Mouse (Mus musculus) hindbrain, embryonic 15.5 days (tissue): ENCODE measurements at regions not wholly inside any gene's neighbourhood (a gene's known extent, or its start where the extent isn't known, plus 50 kb on each side); places are given as distances from the start of the nearest gene placed in this dataset.

Source experiments
- ATAC-seq: fragments of 200-750 bp; cut with Nextera tagmentation; 2 replicates; pipeline ENCODE4 v1.8.0; 2017; ENCODE audit warnings: low read depth, moderate number of reproducible peaks, moderate TSS enrichment; ENCODE audit not compliant: low FRiP score
- H3K27ac ChIP-seq: fragments of 300-500 bp; sonication (generic); replicated peaks from 2 replicates; pipeline ENCODE4 v1.5.1; 2015; ENCODE audit warnings: mild to moderate bottlenecking, inconsistent platforms
- H3K27me3 ChIP-seq: fragments of 300-500 bp; sonication (generic); 2 replicates; pipeline ENCODE4 v1.6.1; 2015; ENCODE audit warnings: control low read depth, inconsistent platforms
- H3K36me3 ChIP-seq: fragments of 300-500 bp; sonication (generic); 2 replicates; pipeline ENCODE4 v1.6.1; 2015; ENCODE audit warnings: control low read depth, inconsistent platforms
- H3K4me1 ChIP-seq: fragments of 300-500 bp; sonication (generic); replicated peaks from 2 replicates; pipeline ENCODE4 v1.6.1; 2015; ENCODE audit warnings: control low read depth, inconsistent platforms
- H3K4me2 ChIP-seq: fragments of 300-500 bp; sonication (generic); 2 replicates; pipeline ENCODE4 v1.6.1; 2015; ENCODE audit warnings: moderate library complexity, mild to moderate bottlenecking, inconsistent platforms
- H3K4me3 ChIP-seq: fragments of 300-500 bp; sonication (generic); 2 replicates; pipeline ENCODE4 v1.5.1; 2015; ENCODE audit warnings: mild to moderate bottlenecking, inconsistent platforms
- H3K9ac ChIP-seq: fragments of 300-500 bp; sonication (generic); 2 replicates; pipeline ENCODE4 v1.6.1; 2015; ENCODE audit warnings: inconsistent platforms
- H3K9me3 ChIP-seq: fragments of 300-500 bp; sonication (generic); 2 replicates; pipeline ENCODE4 v1.6.1; 2016; ENCODE audit warnings: control low read depth, inconsistent platforms
- WGBS: fragments of 180-500 bp; shearing (Covaris S2); methylation state at CpG from one replicate; pipeline ENCODE4 v1.1.7; 2015; 5-methylcytosine and 5-hydroxymethylcytosine counted together

DNA sequence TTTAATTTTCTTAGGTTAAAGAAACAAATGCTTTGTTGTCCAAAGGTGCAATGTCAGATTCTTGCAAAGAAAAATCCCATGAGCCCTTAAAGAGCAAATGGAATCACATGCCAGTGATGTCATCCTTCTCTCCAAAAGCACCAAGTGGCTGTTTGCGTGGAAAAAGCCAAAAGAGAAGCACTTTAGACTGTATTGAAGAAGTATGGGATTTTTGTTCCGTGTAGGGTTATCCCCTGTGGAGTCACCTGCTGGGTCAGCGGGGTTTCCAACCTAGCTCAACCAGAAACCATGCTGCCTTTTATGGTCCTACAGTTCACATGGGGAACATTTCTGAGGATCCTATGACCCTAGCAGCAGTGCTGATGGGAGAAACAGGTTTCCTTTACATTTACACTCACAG is 1213.5 kb upstream of the Lrrc6 start:
- Histone ChIP-seq H3K9ac (no peak overlapping the region), H3K27ac (no peak overlapping the region), H3K4me2 (no peak overlapping the region), H3K4me3 (no peak overlapping the region), H3K36me3 (no peaks in the 10 kb centered on the region), H3K27me3 (no peaks in the 10 kb centered on the region), H3K9me3 (no peaks in the 10 kb centered on the region), H3K4me1 (no peaks in the 10 kb centered on the region)
- WGBS = 74% methylated on average over 3 of the region's 3 CpGs
- ATAC-seq = no peak

DNA sequence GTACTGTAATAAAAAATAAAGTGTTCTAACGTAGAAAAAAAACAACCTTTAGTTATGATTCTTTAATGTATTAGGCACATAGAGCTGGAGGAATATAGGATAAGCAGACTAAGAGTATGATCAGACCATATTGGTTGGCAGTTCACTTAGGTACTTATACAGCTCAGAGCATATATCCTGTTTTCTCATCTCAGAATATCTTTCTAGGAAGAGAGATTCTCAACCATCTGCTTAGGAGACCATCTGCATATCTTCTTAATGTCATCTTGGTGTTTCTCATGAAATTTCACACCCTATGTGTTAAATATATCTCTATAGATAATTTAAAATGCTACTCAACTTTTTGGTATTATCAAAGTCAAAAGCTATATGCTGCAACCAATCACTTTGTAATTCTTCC is 1185.4 kb upstream of the Lrrc6 start:
- no peak overlapping the region for H3K4me3 ChIP-seq
- H3K4me2 ChIP-seq = no peak overlapping the region
- H3K27ac ChIP-seq = no peak overlapping the region
- ATAC-seq = no peak
- no peaks in the 10 kb centered on the region for H3K36me3 ChIP-seq
- no peak overlapping the region for H3K9ac ChIP-seq
- no peaks in the 10 kb centered on the region for H3K4me1 ChIP-seq
- no peaks in the 10 kb centered on the region for H3K9me3 ChIP-seq
- WGBS = 71% methylated on average over 1 of the region's 1 CpGs
- no peaks in the 10 kb centered on the region for H3K27me3 ChIP-seq

DNA sequence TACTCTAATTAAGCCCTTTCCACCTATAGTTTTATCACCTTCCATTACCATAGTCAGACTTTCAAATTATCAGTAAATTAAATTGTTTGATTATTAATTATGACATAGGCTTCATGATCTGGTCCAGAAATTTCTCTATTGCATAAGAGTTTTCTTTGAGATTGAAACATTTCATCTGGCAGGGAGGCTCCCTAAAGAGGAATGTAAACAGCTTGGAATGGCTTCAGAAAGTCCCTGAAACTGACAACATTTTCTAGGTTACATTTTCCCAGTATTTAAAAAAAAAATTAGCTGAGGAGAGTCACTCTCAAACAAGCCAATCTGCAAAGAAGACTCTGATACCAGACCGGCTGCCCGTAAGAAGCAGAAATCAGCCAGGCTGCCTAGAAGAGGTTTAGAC is 1172.6 kb upstream of the Lrrc6 start:
- no peaks in the 10 kb centered on the region for H3K36me3 ChIP-seq
- no peaks in the 10 kb centered on the region for H3K9me3 ChIP-seq
- H3K9ac ChIP-seq = no peak overlapping the region
- no peak overlapping the region for H3K4me2 ChIP-seq
- no peak for ATAC-seq
- H3K27ac ChIP-seq = no peak overlapping the region
- H3K27me3 ChIP-seq = no peaks in the 10 kb centered on the region
- H3K4me1 ChIP-seq = no peaks in the 10 kb centered on the region
- H3K4me3 ChIP-seq = no peak overlapping the region
- WGBS = 96% methylated on average over 2 of the region's 2 CpGs

DNA sequence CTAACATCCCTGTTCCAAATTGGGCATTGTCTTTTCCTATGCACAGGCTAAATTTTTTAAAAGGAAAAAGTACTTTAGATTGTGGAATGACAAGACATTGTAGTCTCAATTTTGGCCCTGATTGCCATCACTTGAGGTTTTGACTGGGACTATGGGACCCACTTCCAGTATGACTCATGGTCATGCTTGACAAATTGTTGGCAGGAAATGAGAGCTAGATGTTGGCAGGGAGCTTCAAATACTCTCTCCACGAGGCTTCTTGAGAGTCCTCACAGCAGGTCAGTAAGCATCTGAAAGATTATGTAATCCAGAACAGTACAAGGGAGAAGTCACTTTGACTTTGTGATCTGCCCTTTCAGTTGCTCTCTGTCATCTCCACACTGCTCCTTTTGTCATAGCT is 1135.4 kb upstream of the Lrrc6 start:
- Histone ChIP-seq H3K27me3 (no peaks in the 10 kb centered on the region), H3K9me3 (no peaks in the 10 kb centered on the region), H3K4me3 (no peak overlapping the region), H3K4me1 (peaks cover 3% of the 10 kb centered on the region; the same call in 1 of the 2 replicates), H3K36me3 (no peaks in the 10 kb centered on the region), H3K4me2 (no peak overlapping the region), H3K27ac (no peak overlapping the region), H3K9ac (no peak overlapping the region)
- 23% methylated on average over 1 of the region's 1 CpGs for WGBS
- no peak for ATAC-seq

DNA sequence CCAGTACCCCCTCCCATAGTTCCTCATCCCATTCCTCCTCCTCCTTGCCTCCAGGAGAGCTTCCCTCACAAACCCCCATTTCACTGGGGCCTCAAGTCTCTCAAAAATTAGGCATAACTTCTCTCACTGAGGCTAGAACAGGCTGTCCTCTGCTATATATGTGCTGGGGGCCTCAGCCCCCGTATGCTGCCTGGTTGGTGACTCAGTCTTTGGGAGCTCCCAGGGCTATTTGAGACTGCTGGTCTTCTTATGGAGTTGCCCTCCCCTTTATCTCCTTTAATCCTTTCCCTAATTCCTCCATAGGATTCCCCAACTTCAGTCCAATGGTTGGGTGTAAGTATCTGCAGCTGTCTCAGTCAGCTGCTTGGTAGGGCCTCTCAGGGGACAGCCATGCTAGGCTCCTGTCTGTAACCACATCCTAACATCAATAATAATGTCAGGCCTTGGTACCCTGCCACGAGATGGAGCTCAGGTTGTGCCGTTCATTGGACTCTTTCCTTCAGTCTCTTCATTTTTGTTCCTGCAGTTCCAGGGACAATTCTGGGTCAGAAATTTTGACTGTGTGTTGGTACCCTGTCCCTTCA is 1126.1 kb upstream of the Lrrc6 start:
- Histone ChIP-seq H3K27ac (no peak overlapping the region), H3K4me1 (no peaks in the 10 kb centered on the region), H3K4me2 (no peak overlapping the region), H3K36me3 (no peaks in the 10 kb centered on the region), H3K9ac (no peak overlapping the region), H3K4me3 (no peak overlapping the region), H3K9me3 (no peaks in the 10 kb centered on the region), H3K27me3 (no peaks in the 10 kb centered on the region)
- 92% methylated on average over 3 of the region's 3 CpGs for WGBS
- no peak for ATAC-seq

DNA sequence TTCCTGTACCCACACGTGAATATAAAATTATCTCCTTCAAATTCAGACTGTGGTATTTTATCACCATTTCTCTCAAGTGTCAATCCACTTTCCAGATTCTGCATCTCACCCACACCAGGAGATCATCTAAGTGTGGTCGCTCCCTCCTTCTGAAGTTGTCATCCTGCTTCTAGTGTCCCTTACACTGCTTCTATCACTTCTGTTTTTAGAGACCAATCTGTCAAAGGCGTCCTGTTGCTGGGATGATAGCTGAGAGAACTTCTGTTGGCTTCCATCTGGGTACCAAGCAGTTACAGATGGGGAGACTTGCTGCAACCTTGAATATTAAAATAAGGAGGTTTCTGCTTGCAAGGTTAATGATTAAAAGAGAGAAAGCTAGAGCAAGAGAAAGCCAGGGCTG is 1111.2 kb upstream of the Lrrc6 start:
- Histone ChIP-seq H3K4me1 (no peaks in the 10 kb centered on the region), H3K9ac (no peak overlapping the region), H3K4me3 (no peak overlapping the region), H3K4me2 (no peak overlapping the region), H3K9me3 (no peaks in the 10 kb centered on the region), H3K36me3 (no peaks in the 10 kb centered on the region), H3K27ac (no peak overlapping the region), H3K27me3 (no peaks in the 10 kb centered on the region)
- 80% methylated on average over 3 of the region's 3 CpGs for WGBS
- ATAC-seq = no peak

DNA sequence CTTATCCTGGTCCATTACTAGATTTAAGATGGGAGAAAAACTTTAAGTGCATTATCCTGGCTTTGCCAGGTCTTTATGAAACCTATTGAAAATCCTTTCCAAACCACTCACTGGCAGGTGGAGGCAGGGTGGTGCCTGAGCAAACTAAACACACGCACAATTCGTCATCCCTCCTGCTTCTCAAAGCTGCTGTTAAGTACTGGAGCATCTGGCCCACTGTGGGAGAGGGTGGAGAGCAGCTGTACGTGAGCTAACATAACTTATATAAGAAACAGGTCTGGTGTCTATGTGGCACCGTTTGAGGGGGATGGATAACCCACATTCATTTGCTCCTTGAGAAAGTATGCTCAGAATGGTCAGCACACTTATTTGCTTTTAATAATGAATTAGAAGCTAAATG is 1097.7 kb upstream of the Lrrc6 start:
- H3K27ac ChIP-seq = no peak overlapping the region
- 76% methylated on average over 4 of the region's 4 CpGs for WGBS

DNA sequence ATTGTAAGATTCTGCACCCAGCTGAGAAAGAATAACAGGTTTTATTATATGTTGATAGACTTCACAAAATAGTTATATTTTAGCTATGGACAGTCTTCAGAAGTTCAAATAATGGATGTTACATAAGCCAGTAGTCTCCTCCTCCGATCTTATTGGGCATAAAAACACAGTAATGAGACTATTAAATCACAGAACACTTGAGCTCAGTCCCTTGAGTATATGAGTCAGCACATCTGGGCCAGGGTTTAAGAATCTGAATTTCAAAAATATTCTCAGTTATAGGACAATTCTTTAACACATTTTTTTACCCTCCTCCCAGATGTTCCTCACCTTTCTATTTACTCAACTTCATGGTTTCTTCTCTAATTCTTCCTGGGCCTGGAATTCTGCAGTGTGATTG is 1075.9 kb upstream of the Lrrc6 start:
- WGBS = 69% methylated on average over 1 of the region's 1 CpGs
- H3K4me2 ChIP-seq = no peak overlapping the region
- H3K36me3 ChIP-seq = no peaks in the 10 kb centered on the region
- no peak overlapping the region for H3K9ac ChIP-seq
- H3K27me3 ChIP-seq = no peaks in the 10 kb centered on the region
- no peaks in the 10 kb centered on the region for H3K9me3 ChIP-seq
- H3K4me3 ChIP-seq = no peak overlapping the region
- no peak for ATAC-seq
- H3K27ac ChIP-seq = no peak overlapping the region
- H3K4me1 ChIP-seq = no peaks in the 10 kb centered on the region

More for the DNA sequence above, 1097.7 kb upstream of the Lrrc6 start:
- Histone ChIP-seq H3K4me3 (no peak overlapping the region), H3K9me3 (no peaks in the 10 kb centered on the region), H3K4me1 (no peaks in the 10 kb centered on the region), H3K36me3 (no peaks in the 10 kb centered on the region), H3K9ac (no peak overlapping the region), H3K4me2 (no peak overlapping the region), H3K27me3 (no peaks in the 10 kb centered on the region)
- no peak for ATAC-seq

DNA sequence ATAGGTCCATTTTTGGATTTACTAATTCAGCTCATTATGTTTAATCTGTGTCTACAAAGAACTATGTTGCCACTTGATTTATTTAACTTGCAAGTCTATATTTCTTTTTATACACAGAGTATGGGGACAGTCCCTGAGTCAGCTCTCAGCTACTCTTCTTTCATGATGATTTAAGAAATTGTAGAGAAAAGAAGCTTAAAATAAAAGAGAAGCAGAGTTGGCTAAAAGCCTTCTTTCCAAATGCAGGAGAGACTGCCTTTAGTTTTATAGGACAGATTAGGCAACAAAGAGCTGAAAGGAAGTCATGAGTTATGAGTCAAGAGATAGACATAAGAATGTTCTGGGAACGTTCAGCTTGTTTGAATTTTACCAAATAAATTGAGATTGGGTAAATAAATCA is 1070.9 kb upstream of the Lrrc6 start:
- H3K9ac ChIP-seq = no peak overlapping the region
- H3K36me3 ChIP-seq = no peaks in the 10 kb centered on the region
- H3K4me1 ChIP-seq = no peaks in the 10 kb centered on the region
- WGBS = 79% methylated on average over 1 of the region's 1 CpGs
- no peak overlapping the region for H3K27ac ChIP-seq
- H3K4me2 ChIP-seq = no peak overlapping the region
- no peaks in the 10 kb centered on the region for H3K9me3 ChIP-seq
- H3K4me3 ChIP-seq = no peak overlapping the region
- ATAC-seq = no peak
- H3K27me3 ChIP-seq = no peaks in the 10 kb centered on the region

DNA sequence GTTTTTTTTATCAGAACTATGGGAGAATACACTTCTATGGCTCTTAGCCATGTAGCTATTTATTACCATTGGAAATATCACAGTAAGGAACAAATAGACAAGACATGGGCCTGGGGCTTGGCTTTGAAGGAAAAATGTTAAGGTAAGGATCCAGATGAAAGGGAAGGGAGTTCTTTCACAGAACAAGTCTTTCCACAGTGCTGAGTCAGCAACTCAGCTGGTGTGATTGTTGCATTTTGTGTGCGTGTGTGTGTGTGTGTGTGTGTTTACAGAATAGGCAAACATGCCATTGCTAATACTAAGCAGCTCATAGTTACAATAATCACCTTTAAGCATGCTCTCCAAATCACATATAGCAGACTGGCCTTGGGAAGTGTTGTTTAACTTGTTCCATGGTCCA is 1056.6 kb upstream of the Lrrc6 start:
- 81% methylated on average over 1 of the region's 1 CpGs for WGBS

DNA sequence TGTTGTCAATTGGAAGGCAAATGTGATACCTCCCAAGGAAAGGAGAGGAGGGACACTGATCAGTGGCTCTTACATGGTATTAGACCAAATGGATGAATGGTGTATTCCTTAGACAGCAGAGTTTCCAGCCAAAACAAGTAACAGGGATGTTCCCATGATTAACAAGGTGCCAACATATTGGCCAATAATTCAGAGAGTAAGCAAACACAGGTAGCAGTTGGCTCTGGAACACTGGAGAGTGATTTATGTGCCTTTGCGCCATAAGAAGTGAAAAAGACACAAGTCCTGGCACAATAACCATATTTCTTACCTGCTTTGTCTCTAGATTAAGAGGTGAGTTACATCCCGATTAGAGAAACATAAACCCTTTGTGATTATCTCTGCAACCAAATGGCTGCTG is 1051.2 kb upstream of the Lrrc6 start:
- H3K9ac ChIP-seq = no peak overlapping the region
- H3K4me1 ChIP-seq = no peaks in the 10 kb centered on the region
- WGBS = 84% methylated on average over 2 of the region's 2 CpGs
- H3K36me3 ChIP-seq = no peaks in the 10 kb centered on the region
- H3K4me2 ChIP-seq = no peak overlapping the region
- H3K27ac ChIP-seq = no peak overlapping the region
- H3K27me3 ChIP-seq = no peaks in the 10 kb centered on the region
- ATAC-seq = no peak
- no peaks in the 10 kb centered on the region for H3K9me3 ChIP-seq
- H3K4me3 ChIP-seq = no peak overlapping the region

More for the DNA sequence above, 1056.6 kb upstream of the Lrrc6 start:
- no peak overlapping the region for H3K4me2 ChIP-seq
- no peaks in the 10 kb centered on the region for H3K4me1 ChIP-seq
- no peaks in the 10 kb centered on the region for H3K36me3 ChIP-seq
- no peaks in the 10 kb centered on the region for H3K9me3 ChIP-seq
- no peak for ATAC-seq
- H3K27me3 ChIP-seq = no peaks in the 10 kb centered on the region
- no peak overlapping the region for H3K4me3 ChIP-seq
- no peak overlapping the region for H3K9ac ChIP-seq
- no peak overlapping the region for H3K27ac ChIP-seq

DNA sequence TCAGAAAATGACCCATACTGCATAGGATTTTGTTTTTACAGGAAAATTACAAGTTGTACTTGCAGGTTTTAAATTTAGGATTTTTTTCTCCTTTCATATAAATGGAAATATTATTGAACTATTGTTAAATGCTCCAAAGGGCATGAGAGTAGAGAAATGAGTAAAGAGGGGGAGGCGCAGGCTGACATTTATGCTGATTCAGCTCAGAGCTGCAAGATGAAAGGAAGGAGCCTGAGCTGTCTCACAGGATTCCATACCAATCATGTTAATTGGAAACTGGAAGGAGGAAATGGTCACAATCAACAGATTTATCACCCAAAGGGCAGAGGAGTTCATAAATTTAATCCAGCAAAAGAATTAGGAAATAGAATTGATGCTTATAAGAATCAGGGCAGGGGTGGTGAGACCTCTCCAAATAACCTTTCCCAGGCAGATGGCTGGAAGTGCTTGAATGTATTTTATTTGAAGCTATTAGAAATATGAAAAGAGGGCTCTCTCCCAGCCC is 1046.2 kb upstream of the Lrrc6 start:
- Histone ChIP-seq H3K4me1 (no peaks in the 10 kb centered on the region), H3K9ac (no peak overlapping the region), H3K4me3 (no peak overlapping the region), H3K4me2 (no peak overlapping the region), H3K9me3 (no peaks in the 10 kb centered on the region), H3K27me3 (no peaks in the 10 kb centered on the region), H3K27ac (no peak overlapping the region), H3K36me3 (no peaks in the 10 kb centered on the region)
- ATAC-seq = no peak
- WGBS = 77% methylated on average over 1 of the region's 1 CpGs

DNA sequence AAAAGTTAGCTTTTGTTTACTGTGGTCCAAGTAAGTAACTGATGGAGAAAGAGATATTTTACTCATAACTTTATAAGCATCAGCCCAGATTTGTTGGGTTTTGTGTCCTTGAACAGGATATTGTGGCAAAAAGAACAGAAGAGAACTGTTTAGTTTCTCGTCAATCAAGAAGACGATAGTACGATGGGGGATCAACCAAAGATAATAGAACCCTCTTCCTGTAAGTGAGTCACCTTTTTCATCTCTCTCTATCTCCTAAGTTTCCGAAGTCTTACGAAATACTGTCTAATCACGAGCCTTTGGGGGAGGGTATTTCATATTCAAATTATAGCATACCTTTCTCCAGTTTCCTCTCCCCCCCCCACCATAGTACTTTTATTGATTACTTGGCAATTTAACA is 1045.0 kb upstream of the Lrrc6 start:
- Histone ChIP-seq H3K4me2 (no peak overlapping the region), H3K4me3 (no peak overlapping the region), H3K9me3 (no peaks in the 10 kb centered on the region), H3K36me3 (no peaks in the 10 kb centered on the region), H3K9ac (no peak overlapping the region), H3K27ac (no peak overlapping the region), H3K27me3 (no peaks in the 10 kb centered on the region), H3K4me1 (no peaks in the 10 kb centered on the region)
- WGBS = 91% methylated on average over 6 of the region's 6 CpGs
- ATAC-seq = no peak
